Mouse (Mus musculus): ENCODE results near the gene Rpap1. TPM values are rescaled to one million over a fixed set of nuclear protein-coding genes. Genes with fewer than 3 reads are reported as not detected.

The Rpap1 gene
- polyA plus RNA-seq, 1 experiment: 14.2 TPM

DNA sequence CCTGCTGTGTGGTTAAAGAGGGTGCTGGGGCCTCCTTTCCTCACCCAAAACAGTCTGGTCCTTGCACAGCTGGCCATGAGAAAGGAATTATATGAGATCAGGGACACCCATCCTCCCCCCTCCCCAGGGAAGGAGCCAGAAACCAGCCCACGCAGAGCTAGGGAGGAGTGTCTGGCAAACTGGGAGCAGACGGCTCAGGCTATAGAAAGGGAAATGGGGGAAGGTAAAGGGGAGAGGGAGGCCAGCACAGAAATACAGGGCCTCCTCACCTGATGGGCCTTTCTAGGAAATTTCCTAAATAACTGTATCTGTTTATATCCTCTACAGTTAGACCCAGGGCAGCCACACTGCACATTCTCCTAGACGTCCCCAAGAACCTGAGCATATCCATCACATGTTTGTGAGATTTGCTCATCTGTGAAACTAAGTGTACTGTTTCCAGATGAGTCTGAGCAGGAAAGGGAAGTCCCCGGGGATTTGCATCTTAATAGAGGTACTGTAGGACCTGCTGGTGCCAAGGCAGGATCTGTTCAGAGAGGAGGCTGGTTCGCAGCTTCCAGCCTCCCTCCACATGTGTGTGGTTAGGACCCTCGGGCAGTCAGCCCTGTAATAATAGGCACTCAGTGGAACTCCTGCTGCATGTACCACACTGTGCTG, 16.4 kb upstream of the Rpap1 start:
- H3K4me3 ChIP-seq (ENCODE audit: insufficient read depth, poor library complexity, severe bottlenecking): no peak overlapping the region
- H3K79me2 ChIP-seq (ENCODE audit: control insufficient read depth, insufficient read depth): no peaks in the 10 kb centered on the region
- H3K27me3 ChIP-seq (ENCODE audit: control insufficient read depth, insufficient read depth, insufficient read length): no peaks in the 10 kb centered on the region
- no peaks in the 10 kb centered on the region for H3K79me3 ChIP-seq (ENCODE audit: low read depth)
- no peaks in the 10 kb centered on the region for H3K36me3 ChIP-seq (ENCODE audit: control insufficient read depth, insufficient read depth)
- H3ac ChIP-seq (ENCODE audit: control insufficient read depth, insufficient read length, low read depth): no peak overlapping the region
- TF ChIP-seq MYOG (IDR thresholded peaks at IDR 0.05; ENCODE audit: control insufficient read depth, extremely low read depth, insufficient read length): no peak
- TF ChIP-seq USF1 (IDR thresholded peaks at IDR 0.05; ENCODE audit: low read depth): no peak
- no peak for TF ChIP-seq CTCF (IDR thresholded peaks at IDR 0.05; ENCODE audit: control insufficient read depth, insufficient read depth, insufficient read length)
- no peak for TF ChIP-seq CEBPB (IDR thresholded peaks at IDR 0.05; ENCODE audit: low read depth)

DNA sequence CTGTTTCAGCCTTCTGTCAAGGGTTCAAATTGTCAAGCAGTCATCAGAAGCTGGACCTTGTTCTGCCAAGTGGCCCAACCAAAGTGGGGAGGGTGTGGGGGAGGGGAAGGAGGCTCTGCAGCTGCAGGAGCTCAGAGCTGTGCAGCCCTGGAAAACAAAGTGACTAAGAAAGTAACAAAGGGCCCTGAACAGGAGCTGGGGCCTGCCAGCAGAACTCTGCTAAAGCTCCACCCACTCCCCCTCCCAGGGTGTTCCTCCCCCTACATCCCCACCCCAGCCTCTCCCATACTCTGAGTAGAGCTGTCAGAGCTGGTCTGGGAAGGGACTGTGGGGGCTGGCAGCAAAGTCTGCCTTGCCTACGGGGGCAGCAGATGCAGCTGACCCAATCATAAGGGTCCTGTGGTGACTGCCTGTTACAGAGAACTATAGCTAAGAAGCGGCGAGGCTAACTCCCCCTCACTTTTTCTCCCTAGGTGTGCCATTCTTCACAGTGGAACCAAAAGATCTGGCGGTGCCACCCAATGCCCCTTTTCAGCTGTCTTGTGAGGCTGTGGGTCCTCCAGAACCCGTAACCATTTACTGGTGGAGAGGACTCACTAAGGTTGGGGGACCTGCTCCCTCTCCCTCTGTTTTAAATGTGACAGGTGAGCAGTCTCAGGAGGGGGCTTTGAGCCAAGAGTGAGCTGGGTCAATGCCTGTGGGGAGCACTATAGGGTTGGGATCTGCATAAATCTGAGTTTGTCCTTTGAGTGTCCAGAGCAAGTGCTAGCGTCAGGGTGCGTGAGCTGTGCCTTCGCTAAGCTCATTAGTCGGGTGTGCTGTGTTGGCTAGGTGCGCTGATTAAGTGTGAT, 15.7 kb upstream of the Rpap1 start:
- Histone ChIP-seq H3K79me2 (ENCODE audit: control insufficient read depth, insufficient read depth) (no peaks in the 10 kb centered on the region), H3K27me3 (ENCODE audit: control insufficient read depth, insufficient read depth, insufficient read length) (no peaks in the 10 kb centered on the region), H3K79me3 (ENCODE audit: low read depth) (no peaks in the 10 kb centered on the region), H3K4me3 (ENCODE audit: insufficient read depth, poor library complexity, severe bottlenecking) (no peak overlapping the region), H3K36me3 (ENCODE audit: control insufficient read depth, insufficient read depth) (no peaks in the 10 kb centered on the region), H3ac (ENCODE audit: control insufficient read depth, insufficient read length, low read depth) (no peak overlapping the region)
- no peak for TF ChIP-seq CTCF (IDR thresholded peaks at IDR 0.05; ENCODE audit: control insufficient read depth, insufficient read depth, insufficient read length)
- no peak for TF ChIP-seq CEBPB (IDR thresholded peaks at IDR 0.05; ENCODE audit: low read depth)
- no peak for TF ChIP-seq FOSL1 (IDR thresholded peaks at IDR 0.05; ENCODE audit: insufficient read depth, low read length, poor library complexity, severe bottlenecking)
- TF ChIP-seq MAX (IDR thresholded peaks at IDR 0.05): no peak
- TF ChIP-seq MYOG (IDR thresholded peaks at IDR 0.05; ENCODE audit: control insufficient read depth, extremely low read depth, insufficient read length): no peak
- TF ChIP-seq MYOD1 (IDR thresholded peaks at IDR 0.05; ENCODE audit: control insufficient read depth, insufficient read length, low read depth): no peak
- no peak for TF ChIP-seq USF1 (IDR thresholded peaks at IDR 0.05; ENCODE audit: low read depth)

DNA sequence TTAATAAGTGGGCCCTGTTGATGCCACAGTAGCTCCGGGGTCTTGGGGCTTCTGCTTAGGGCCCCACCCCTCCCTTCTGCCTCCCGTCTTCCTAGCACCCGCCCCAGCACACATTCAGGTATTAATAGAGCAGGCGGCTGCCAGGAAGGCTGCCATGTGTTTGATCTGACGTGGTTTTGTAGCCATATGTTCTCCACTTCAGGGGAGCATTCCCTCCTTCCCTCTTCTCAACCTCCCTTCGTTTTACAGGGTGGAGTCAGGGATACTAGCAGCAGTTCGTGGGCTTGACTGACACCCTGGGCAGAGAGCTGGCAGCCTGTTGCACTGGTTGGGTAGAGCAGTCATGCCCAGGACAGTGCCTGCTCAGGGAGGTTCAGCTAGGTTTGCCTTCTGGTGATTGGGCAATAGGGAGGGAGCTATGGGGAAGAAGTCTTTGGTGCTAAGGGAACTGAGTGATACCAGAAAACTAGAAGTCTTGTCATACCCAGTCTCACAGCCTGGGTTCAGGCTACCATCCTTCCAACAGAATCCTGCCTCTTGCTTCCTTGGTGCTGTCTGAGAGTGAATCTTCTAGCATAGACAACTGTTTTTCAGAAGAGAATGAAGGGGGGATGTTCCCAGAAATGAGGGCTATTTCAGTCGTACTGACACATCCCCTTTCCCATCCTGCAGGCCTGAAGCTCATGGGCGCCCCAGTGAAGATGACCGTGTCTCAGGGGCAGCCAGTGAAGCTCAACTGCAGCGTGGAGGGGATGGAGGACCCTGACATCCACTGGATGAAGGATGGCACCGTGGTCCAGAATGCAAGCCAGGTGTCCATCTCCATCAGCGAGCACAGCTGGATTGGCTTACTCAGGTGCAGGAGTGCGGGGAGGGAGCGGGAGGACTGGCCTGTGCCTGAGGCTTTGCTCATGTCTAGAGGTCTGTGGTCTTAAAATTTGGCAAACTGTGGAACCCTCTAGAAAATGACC, 13.8 kb upstream of the Rpap1 start:
- H3K79me3 ChIP-seq (ENCODE audit: low read depth): no peaks in the 10 kb centered on the region
- no peak for TF ChIP-seq CTCF (IDR thresholded peaks at IDR 0.05; ENCODE audit: control insufficient read depth, insufficient read depth, insufficient read length)
- no peak for TF ChIP-seq USF1 (IDR thresholded peaks at IDR 0.05; ENCODE audit: low read depth)
- TF ChIP-seq MAX (IDR thresholded peaks at IDR 0.05): no peak
- TF ChIP-seq FOSL1 (IDR thresholded peaks at IDR 0.05; ENCODE audit: insufficient read depth, low read length, poor library complexity, severe bottlenecking): no peak
- no peak for TF ChIP-seq MYOD1 (IDR thresholded peaks at IDR 0.05; ENCODE audit: control insufficient read depth, insufficient read length, low read depth)
- no peak for TF ChIP-seq CEBPB (IDR thresholded peaks at IDR 0.05; ENCODE audit: low read depth)
- TF ChIP-seq MYOG (IDR thresholded peaks at IDR 0.05; ENCODE audit: control insufficient read depth, extremely low read depth, insufficient read length): no peak
- no peaks in the 10 kb centered on the region for H3K36me3 ChIP-seq (ENCODE audit: control insufficient read depth, insufficient read depth)
- no peak overlapping the region for H3K4me3 ChIP-seq (ENCODE audit: insufficient read depth, poor library complexity, severe bottlenecking)
- H3ac ChIP-seq (ENCODE audit: control insufficient read depth, insufficient read length, low read depth): no peak overlapping the region
- H3K27me3 ChIP-seq (ENCODE audit: control insufficient read depth, insufficient read depth, insufficient read length): peaks cover 9% of the 10 kb centered on the region
- no peaks in the 10 kb centered on the region for H3K79me2 ChIP-seq (ENCODE audit: control insufficient read depth, insufficient read depth)

DNA sequence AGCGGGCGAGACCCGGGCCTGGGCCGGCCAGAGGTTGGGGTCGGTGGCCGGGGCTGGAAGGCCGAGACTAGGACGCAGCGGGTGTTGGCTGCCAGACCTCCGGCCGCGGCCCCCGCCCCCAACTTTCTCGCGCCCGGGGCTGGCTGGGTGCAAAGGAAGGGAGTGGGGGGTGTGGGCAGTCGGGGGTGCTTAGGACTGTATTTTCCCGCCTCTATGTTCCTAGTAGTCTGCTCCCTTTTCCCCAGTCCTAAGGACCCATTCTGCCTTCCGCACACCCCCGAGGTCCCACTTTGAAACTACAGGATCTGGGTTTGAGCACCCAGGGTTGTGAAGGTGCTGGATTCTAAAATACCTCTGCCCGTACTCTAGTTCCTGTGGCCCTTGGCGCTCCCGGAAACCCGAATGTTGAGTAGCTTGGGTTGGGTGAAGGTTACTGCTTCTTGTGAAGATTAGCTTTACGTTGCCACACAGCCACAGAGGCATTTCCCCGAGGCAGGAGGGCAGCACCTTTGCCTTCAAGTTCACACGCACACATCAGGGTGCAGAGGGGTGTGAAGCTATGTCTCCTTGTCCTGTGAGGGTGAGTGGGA, 12.7 kb upstream of the Rpap1 start:
- peaks cover 9% of the 10 kb centered on the region for H3K27me3 ChIP-seq (ENCODE audit: control insufficient read depth, insufficient read depth, insufficient read length)

More for the DNA sequence above, 12.7 kb upstream of the Rpap1 start:
- H3K4me3 ChIP-seq (ENCODE audit: insufficient read depth, poor library complexity, severe bottlenecking): peak overlapping the region; percentile 40
- no peaks in the 10 kb centered on the region for H3K36me3 ChIP-seq (ENCODE audit: control insufficient read depth, insufficient read depth)
- no peak for TF ChIP-seq MYOD1 (IDR thresholded peaks at IDR 0.05; ENCODE audit: control insufficient read depth, insufficient read length, low read depth)
- no peak for TF ChIP-seq USF1 (IDR thresholded peaks at IDR 0.05; ENCODE audit: low read depth)
- TF ChIP-seq CEBPB (IDR thresholded peaks at IDR 0.05; ENCODE audit: low read depth): no peak
- no peak for TF ChIP-seq FOSL1 (IDR thresholded peaks at IDR 0.05; ENCODE audit: insufficient read depth, low read length, poor library complexity, severe bottlenecking)
- no peak for TF ChIP-seq MYOG (IDR thresholded peaks at IDR 0.05; ENCODE audit: control insufficient read depth, extremely low read depth, insufficient read length)
- H3K79me3 ChIP-seq (ENCODE audit: low read depth): no peaks in the 10 kb centered on the region
- H3K79me2 ChIP-seq (ENCODE audit: control insufficient read depth, insufficient read depth): no peaks in the 10 kb centered on the region
- H3ac ChIP-seq (ENCODE audit: control insufficient read depth, insufficient read length, low read depth): peak overlapping the region; percentile 66

All from C2C12 (cell line).